Mouse (Mus musculus) heart, postnatal 0 days (tissue): ENCODE results near the gene Mcat.

Experiments used
- CTCF ChIP-seq: IDR thresholded peaks from 2 replicates; pipeline ENCODE4 v1.5.1; 2016; ENCODE audit warnings: antibody characterized with exemption, control low read depth, low read depth
- EP300 ChIP-seq: IDR thresholded peaks from 2 replicates; pipeline ENCODE4 v1.6.1; 2016; ENCODE audit warnings: antibody characterized with exemption, low read depth

DNA sequence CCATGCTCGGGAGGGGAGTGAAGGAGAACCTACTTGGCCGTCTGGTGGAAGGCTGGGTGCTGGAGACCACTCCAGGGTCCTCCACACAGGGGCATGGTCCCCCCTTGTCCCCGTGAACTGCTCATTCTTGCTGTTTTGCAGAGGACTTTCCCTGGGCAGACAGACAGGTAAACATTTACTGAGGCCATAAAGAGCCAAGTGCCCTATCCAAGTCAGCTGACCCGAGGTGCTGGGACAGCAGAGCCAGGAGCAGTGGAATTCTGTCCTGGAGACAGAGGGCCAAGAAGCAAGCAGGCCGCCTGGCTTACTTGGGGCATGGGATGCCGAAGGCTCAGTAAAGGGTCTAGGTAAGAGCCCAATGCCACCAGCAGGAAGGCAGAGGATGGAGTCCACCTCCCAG, 32.9 kb downstream of the Mcat start:
- TF ChIP-seq EP300 (no peak), CTCF (no peak)
